Mouse (Mus musculus) thymus, adult 2 months (tissue): Measurements from ENCODE around the gene Fbxo39.

Experiments used
- CTCF ChIP-seq: fragments of 200-500 bp; IDR thresholded peaks from 2 replicates; pipeline ENCODE4 v1.5.1; 2012; ENCODE audit warnings: mild to moderate bottlenecking, control low read depth, low read length, moderate library complexity, borderline replicate concordance; ENCODE audit not compliant: control insufficient read depth, poor library complexity, insufficient read depth; ENCODE audit errors: extremely low read depth
- POLR2A ChIP-seq: fragments of 200-500 bp; IDR thresholded peaks from 2 replicates; pipeline ENCODE4 v1.6.1; 2012; ENCODE audit warnings: mild to moderate bottlenecking, low read length, control low read depth, moderate library complexity; ENCODE audit not compliant: control insufficient read depth, poor library complexity, insufficient read depth; ENCODE audit errors: extremely low read depth

DNA sequence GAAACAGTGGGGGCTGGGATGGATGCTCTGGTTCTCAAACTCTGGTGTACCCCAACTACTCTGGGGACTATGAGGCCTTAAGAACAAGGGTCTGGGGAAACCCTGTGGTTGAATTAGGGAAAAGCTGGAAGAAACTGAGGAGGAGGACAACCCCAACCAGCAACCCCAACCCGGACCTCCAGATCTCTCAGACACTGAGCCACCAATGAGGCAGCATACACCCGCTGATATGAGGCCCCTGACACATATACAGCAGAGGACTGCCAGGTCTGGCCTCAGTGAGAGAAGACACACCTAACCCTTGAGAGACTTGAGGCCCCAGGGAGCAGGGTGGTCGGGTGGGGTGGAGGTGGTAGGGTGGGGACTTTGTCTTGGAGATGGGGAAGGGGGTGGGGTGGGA lies 27.6 kb upstream of the Fbxo39 start:
- TF ChIP-seq CTCF: no peak
- TF ChIP-seq POLR2A: no peak
